Mouse (Mus musculus) testis, adult 2 months (tissue): Measurements from ENCODE around the gene Vangl1.

Source experiments
- CTCF ChIP-seq: fragments of 200-500 bp; IDR thresholded peaks from 2 replicates; pipeline ENCODE4 v1.5.1; 2012; ENCODE audit warnings: low read depth, mild to moderate bottlenecking, inconsistent platforms, low read length, moderate library complexity; ENCODE audit not compliant: control insufficient read depth, insufficient read depth, insufficient replicate concordance
- POLR2A ChIP-seq: fragments of 200-500 bp; IDR thresholded peaks from 2 replicates; pipeline ENCODE4 v1.6.1; 2012; ENCODE audit warnings: low read depth, mild to moderate bottlenecking, inconsistent platforms, low read length, moderate library complexity; ENCODE audit not compliant: control insufficient read depth

DNA sequence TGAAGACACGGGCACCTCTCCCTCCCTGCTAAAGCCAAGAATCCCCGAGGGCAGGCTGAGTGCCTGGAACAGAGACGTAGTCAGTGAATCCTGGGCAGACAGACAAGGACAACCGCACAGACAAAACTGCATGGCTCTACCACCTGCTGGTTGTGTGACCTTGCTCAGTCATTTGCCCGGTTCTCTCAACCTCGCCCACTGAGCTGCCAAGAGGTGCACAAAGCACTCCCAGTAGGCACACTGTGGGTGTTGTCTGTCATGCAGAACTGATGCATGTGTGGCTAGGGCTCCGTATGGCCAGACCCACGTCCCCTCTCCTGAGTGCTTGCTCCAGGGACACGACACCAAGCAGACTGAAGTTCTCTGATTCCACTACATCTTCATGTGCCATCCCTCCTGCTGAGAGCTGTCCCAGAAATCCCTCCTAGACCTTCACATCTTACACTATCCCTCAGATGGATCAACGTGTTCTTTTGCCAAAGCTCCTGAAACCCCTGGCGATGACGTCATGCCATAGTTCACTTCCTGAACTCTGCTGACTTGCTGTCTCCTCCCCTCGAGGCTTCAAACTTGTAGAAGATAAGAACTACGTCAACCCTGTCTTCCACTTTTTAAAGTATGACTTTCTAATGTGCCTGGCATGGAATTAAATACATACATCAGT lies 45.6 kb downstream of the Vangl1 start:
- TF ChIP-seq POLR2A: no peak
- TF ChIP-seq CTCF: no peak
